Mouse (Mus musculus) adrenal gland, adult 8-10 months (tissue): Measurements from ENCODE around the gene Epor. TPM values are rescaled to one million over a fixed set of nuclear protein-coding genes. Genes with fewer than 3 reads are reported as not detected.
A peak's percentile ranks its signal among the peaks of the same experiment; 100 is the strongest.

Experiments
- DNase-seq: peaks from one replicate; pipeline ENCODE4 v3.0.0; 2022
- total RNA-seq, 4 experiments: library from RNA; stranded (reverse); gene quantifications; 2 replicates each; pipeline ENCODE4 v1.2.4; 2022

The Epor gene
- total RNA-seq, 4 experiments from 2014 or later: 1.2 to 4.7 (median 2.0) TPM

DNA sequence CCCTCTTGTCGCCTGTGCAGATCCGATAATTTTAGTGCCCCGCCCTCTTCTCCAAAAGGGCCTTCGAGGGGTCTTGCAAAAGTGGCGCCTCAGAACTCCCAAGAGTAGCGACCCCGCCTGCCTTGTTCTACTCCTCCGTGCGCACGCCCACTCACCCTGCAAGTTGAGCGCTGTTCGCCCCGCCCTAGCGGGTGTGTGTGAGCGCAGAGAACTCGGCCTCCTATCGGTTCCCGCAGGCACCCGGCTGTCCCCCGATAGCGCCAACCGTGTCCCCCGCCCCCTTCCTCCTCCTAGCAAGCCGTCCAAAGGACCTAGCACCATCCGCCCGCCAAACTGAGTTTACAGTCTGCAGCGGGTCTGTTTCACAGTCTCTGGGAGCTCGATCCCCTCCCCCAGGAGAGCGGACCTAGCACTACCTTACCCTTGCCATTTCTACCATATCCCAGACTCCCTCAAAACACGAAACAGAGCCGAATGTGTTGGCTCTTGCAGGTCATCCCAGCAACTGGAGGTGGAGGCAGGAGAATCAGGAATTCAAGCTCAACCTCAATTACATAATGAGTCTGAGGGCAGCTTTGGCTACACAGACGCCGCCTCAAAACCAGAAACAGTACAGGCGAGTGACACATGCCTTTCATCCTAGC is 768 bp downstream of the Epor start:
- no peak for DNase-seq

DNA sequence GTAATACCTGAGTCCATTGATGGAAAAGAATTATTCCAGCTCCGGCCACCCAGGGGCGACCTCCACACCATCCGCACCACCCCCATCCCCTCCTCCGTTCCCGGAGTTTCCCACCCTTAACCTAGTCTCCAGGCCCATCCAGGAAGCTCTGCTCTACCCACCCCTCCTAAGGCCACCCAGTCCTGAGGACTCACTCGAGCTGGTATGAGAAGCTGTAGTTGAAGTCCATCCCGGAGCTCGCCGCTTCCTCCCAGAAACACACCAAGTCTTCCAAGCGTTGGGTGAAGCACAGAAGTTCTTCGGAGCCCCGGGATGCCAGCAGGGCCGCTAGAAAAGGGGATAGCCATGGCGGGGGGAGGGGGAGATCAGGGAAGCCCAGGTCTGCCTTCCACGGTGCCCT is 1.3 kb downstream of the Epor start:
- DNase-seq: no peak

DNA sequence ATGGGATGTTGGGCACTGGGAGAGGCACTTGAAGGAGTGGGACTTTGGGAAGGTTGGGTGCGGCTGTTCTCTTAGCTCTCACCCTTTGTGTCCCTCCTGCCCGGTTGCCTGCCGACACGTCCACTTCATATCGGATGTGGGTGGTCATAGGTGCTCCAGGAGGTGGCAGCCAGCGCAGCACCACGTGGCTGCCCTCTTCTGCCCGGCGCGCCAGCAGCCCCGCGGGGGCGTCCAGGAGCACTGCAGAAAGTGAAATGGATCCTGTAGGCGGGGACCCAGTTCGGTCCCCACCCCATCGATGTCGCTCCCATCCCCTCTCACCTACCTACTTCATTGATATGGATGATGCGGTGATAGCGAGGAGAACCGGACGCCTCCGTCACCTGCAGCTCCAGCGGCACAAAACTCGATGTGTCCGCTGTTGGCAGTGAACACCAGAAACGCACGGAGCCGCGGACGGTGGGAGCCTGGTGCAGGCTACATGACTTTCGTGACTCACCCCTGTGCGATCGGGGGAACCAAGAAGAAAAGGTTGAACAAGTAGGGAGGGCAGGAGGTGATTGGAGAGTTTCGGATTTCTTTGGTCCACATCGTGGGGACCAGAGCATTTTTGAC is 1.8 kb downstream of the Epor start:
- DNase-seq: no peak

GRCm38 (mm10) chr9:21960558-21961208 is 2.6 kb downstream of the Epor start:
- DNase-seq: no peak

- DNase-seq: no peak
These were observed 3.2 kb downstream of the Epor start for GRCm38 (mm10) chr9:21960135-21960534.

GRCm38 (mm10) chr9:21959244-21959643 is 4.1 kb downstream of the Epor start:
- DNase-seq: no peak

- no peak for DNase-seq
These were observed 4.9 kb downstream of the Epor start for GRCm38 (mm10) chr9:21958372-21958771.

GRCm38 (mm10) chr9:21955570-21956281 is 7.6 kb downstream of the Epor start, which contains the start of gene Swsap1:
Swsap1 (plus strand) TSS chr9:21955755.
- DNase-seq: peak; percentile 97

GRCm38 (mm10) chr9:21955225-21955569 is 8.1 kb downstream of the Epor start:
- no peak for DNase-seq

GRCm38 (mm10) chr9:21954635-21955034 is 8.7 kb downstream of the Epor start:
- DNase-seq: no peak

DNA sequence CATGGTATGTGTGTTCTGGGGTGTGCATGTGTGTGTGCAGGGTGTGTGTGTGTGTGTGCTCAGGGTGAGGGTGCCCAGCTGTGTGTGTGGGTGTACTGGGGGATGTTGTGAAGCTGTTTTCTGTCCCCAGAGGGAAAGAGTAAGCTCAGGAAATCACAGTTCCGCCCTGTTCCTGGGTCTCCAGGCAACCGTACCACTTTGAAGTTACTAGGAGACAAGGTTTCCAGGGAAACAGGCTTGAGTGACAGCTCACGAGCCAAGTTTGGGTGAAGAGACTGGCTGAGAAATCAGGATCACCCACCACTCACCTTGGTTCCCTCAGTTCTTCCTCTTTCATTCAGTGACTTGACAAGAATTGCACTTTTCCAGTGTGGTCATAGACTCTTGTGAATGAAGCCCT is 9.7 kb downstream of the Epor start:
- DNase-seq: no peak

- DNase-seq: no peak
These were observed 11.3 kb downstream of the Epor start for GRCm38 (mm10) chr9:21951977-21952376.

- DNase-seq: no peak
These were observed 13.0 kb downstream of the Epor start for GRCm38 (mm10) chr9:21950322-21950721.

DNA sequence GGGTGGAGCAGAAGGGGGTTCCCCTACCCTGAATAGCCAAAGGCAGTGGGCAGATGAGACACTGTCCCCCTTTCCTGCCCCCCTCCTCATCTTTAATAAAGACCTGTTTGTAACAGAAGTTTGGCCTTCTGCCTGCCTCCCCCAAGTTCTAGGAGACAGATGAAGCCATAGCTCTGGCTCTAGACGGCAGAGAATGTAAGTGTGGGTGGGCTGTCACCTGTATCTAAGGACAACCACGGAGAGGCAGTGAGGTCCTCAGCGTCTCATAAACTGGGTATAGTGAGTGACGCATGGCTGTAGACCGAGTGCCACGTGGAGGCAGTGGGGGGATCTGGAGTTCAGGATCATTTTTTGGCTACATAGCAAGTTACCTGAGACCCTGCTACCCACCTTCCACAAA is 14.5 kb downstream of the Epor start:
- DNase-seq: no peak

DNA sequence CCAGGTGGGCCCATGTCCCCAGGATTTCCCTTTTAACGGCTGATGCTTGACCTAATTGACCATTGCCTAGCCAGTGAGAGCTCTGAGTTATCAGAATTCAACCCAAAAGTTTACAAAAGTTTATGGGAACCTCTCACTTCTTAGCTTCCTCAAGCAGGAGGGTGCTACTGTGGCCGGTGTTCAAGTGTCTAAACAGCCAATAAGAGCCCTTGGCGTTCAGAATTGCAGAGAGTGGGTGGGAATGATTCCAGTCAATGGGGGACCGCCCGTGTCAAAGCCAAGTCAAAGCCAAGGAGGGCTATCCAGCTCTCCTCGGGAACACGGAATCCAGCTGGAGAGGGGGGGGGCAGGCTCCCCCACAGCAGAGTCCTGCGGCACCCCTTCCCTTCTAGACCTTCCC is 15.2 kb downstream of the Epor start:
- no peak for DNase-seq

DNA sequence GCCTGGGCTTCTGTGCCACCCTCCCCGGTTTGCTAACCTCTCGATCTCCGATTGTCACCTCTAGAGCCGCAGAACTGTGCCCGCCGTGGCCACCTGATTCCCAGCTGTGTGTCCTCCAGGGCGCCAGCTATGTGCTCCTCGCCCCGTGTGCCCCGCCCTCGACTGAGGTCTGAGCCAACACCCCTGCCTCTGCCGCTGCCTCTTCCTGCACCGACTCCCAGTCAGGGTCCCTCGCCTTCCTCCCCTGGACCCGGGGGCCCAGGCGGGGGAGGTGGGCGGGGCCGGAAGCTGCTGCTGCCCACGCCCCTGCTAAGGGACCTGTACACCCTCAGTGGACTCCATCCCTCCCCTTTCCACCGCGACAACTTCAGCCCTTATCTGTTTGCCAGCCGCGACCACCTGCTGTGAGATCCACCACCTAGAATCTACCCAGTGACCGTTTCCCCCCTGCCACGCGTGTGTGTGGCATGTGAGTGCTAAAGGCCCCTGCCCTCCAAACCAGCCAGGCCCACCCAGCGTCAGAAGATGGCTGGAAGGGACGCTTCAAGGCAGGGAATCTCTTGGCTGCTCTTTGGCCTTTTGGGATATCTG is 15.7 kb downstream of the Epor start:
- no peak for DNase-seq

GRCm38 (mm10) chr9:21944267-21944666 is 19.0 kb downstream of the Epor start:
- no peak for DNase-seq

DNA sequence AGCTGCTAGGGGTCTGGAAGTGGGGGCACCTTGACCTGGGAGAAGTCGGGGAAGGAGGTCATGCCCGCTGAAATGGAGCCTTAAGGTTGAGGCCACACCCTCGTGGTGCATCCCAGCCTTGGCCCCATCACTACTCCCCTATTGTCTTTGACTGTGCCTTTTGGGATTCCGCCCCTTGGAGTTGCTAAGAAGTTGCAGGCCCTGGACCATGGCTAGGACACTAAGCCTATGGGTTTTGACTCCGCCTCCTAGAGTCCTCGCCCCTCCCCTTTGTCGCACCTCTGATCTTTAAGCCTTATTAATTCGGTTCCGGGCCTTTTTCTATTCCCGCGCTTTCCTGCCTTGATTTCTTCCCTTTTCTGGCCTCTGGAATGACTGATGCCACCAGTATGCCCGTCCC is 19.7 kb downstream of the Epor start:
- DNase-seq: no peak

DNA sequence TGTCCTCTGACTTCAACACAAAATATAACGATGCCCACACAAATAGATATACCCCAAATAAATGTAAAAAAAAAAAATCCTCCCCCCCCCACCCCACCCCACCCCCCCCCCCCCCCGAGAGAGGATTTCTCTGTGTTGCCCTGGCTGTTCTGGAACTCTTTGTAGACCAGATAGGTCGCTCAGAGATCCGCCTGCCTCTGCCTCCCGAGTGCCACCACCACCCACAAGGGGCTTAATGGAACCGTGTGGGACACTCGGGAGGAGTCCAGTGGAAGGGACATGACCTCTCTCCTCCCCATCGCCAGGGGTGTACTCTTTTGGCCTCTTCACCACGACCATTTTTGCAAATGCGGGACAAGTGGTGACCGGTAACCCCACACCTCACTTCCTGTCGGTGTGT is 20.3 kb downstream of the Epor start:
- DNase-seq: no peak

DNA sequence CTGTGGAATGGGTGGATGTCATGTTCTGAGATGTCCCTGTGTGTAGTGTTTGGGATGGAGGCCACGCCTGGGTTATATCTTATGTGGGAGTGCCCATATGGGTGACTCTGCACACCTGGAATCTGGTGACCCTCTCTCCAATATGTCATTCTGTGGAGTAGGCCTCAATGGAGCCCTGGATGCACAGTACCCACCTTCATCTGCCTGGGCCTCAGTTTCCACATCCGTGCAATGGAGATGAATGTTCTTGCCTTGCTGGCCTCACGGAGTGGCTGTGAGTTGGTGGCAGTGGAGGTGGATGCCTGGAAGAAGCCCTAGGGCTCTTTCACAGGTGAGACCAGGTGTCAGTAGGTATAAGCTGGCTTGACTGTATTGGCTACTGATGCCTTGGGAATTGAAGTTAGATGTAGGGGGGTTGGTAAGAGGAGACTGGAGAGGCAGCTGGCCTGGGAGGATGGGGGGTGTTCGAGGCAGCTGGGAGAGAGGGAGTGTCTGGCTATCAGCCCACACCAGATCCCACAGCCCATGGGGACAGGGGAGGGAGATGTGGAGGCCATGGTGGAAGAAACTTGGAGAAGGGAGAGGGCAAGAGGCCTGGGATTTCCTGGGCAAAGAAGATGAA is 25.0 kb downstream of the Epor start:
- DNase-seq: no peak

DNA sequence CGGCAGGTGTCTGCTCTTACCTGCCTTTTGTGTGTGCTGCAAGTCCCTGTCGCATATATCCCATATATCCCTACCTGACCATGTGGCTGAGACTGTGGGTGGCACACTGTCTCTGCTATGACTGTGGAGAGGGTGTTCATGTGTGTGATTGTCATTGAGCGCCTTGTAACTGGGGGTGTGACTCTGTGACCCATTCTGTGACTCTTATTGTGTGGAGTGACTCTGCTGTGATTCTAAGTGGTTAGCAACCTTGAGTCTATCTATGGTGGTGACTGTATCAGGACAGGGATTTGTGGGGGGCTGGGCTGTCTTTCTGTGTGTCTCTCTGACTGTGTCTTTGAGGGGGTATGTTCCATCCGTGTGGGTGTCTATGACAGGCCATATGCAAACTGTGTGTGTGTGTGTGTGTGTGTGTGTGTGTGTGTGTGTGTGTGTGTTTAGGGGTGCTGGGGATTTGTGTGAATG is 25.6 kb downstream of the Epor start:
- DNase-seq: no peak
